ENCODE assay signal across 8 mouse cellular contexts in genomic region chr2:139722700-139723099, GRCm38 (mm10). TPM values are rescaled to one million over a fixed set of nuclear protein-coding genes. Genes with fewer than 3 reads are reported as not detected.
DNase-seq lines count a peak whose midpoint lies in the region; ATAC-seq and TF ChIP-seq lines count a peak whose summit lies in the region.
"Had no signal": no experiment of that assay in that cellular context is flagged by ENCODE, and none has a peak within 500 bp of the region (broad histone marks: within the 10 kb centered on the region; RNA-seq: fewer than 3 reads in every experiment).

No protein-coding gene starts in this region.

- H3K27me3 ChIP-seq in Patski: peaks cover 5% of the 10 kb centered on the region
- H3K27me3 ChIP-seq in lung, embryonic 15.5 days: no peaks in the 10 kb centered on the region

- no peaks in the 10 kb centered on the region for H3K36me3 ChIP-seq in lung, embryonic 15.5 days

- H3K4me2 ChIP-seq in lung, embryonic 15.5 days: no peak overlapping the region

- peak; percentile 1 to 4 for DNase-seq in B cell, adult 2 months
- DNase-seq in Patski (ENCODE audit: low read depth, low spot score): no peak
- DNase-seq in cerebellum, postnatal 10 days: peak; percentile 81 to 86
- peak; percentile 62 for DNase-seq in gastrocnemius, postnatal 10 days
- peak; percentile 64 to 89 for DNase-seq in kidney, postnatal 36 days
- peak; percentile 22 to 32 for DNase-seq in right cerebral cortex, postnatal 36 days (ENCODE audit: low spot score in 2 of 2)

- peak overlapping the region; percentile 54 for H3K27ac ChIP-seq in lung, embryonic 15.5 days

- no peak overlapping the region for H3K9ac ChIP-seq in lung, embryonic 15.5 days

- WGBS in lung, embryonic 15.5 days: 0% methylated on average over 1 of the region's 1 CpGs

- CTCF ChIA-PET in Patski (lab: Charles Lee): no interaction called here

- TF ChIP-seq CTCF in Patski (IDR thresholded peaks at IDR 0.05): peak; percentile 63

- POLR2A ChIA-PET in Patski (lab: Charles Lee): interaction anchor here (0.6 kb wide), 1 partner anchor 9 kb away, joined by 3 read pairs; no protein-coding TSS in a partner anchor

- H3K4me3 ChIP-seq in lung, embryonic 15.5 days: no peak overlapping the region

- ATAC-seq in Patski: no peak
- ATAC-seq in lung, embryonic 15.5 days (ENCODE audit: borderline replicate concordance, extremely low read depth, low FRiP score, low TSS enrichment): peak; percentile 60

- peaks cover 23% of the 10 kb centered on the region for H3K4me1 ChIP-seq in lung, embryonic 15.5 days

- in situ Hi-C loops in Patski (cut with MboI; ENCODE audit: low pct_unique_long_range_greater_than_20kb): no loop called here

- H3K9me3 ChIP-seq in lung, embryonic 15.5 days: no peaks in the 10 kb centered on the region

RNA-seq across cellular contexts. Expression of gene Ism1, which starts 44.7 kb away (rescaled TPM):
- not detected for polyA plus RNA-seq in Patski (2021)
- total RNA-seq in gastrocnemius, postnatal 10 days (2021): 1 to 10 TPM; 1.9 to 2.0 TPM
- polyA plus RNA-seq in lung, embryonic 15.5 days (2015; fragmentation: Nextera tagmentation; extraction: Ambion mirVana): 12.6 and 12.8 TPM in 2 replicates
- total RNA-seq: neutrophil, adult 5-6 weeks had no signal

Comparison
In these comparisons a context has a peak if more than half of its experiments do, and no peak if none do; other contexts are left out.
1. RNA of gene Ism1, which starts 44.7 kb away (polyA plus RNA-seq): 12.6 to 12.8 TPM in lung, embryonic 15.5 days; not detected in Patski (single experiment); every median in the first group is over 10 times any median in the second.